In genomic region chr11:84967113-84967512, GRCm38 (mm10) we compare ENCODE assay signal across 12 mouse cellular contexts. TPM values are rescaled to one million over a fixed set of nuclear protein-coding genes. Genes with fewer than 3 reads are reported as not detected.
DNase-seq lines count a peak whose midpoint lies in the region; ATAC-seq and TF ChIP-seq lines count a peak whose summit lies in the region.
"Had no signal": no experiment of that assay in that cellular context is flagged by ENCODE, and none has a peak within 500 bp of the region (broad histone marks: within the 10 kb centered on the region; RNA-seq: fewer than 3 reads in every experiment).

No protein-coding gene starts in this region.

- no peaks in the 10 kb centered on the region for H3K27me3 ChIP-seq in forebrain, embryonic 12.5 days
- H3K27me3 ChIP-seq in forebrain, embryonic 15.5 days, result no peaks in the 10 kb centered on the region
- H3K27me3 ChIP-seq in stomach, embryonic 14.5 days (ENCODE audit: control insufficient read depth, insufficient read depth, low read length), result no peaks in the 10 kb centered on the region
- no peaks in the 10 kb centered on the region for H3K27me3 ChIP-seq in stomach, postnatal 0 days (ENCODE audit: control insufficient read depth, insufficient read depth, low read length)
- H3K27me3 ChIP-seq in midbrain, embryonic 11.5 days (ENCODE audit: control insufficient read depth, insufficient read depth, low read length), result no peaks in the 10 kb centered on the region

- H3K36me3 ChIP-seq in forebrain, embryonic 12.5 days (replicated peaks), result no peaks in the 10 kb centered on the region
- H3K36me3 ChIP-seq in forebrain, embryonic 15.5 days, result no peaks in the 10 kb centered on the region
- no peaks in the 10 kb centered on the region for H3K36me3 ChIP-seq in stomach, embryonic 14.5 days (ENCODE audit: control insufficient read depth, insufficient read depth, low read length)
- no peaks in the 10 kb centered on the region for H3K36me3 ChIP-seq in stomach, postnatal 0 days (ENCODE audit: control insufficient read depth, insufficient read depth, low read length)
- H3K36me3 ChIP-seq in midbrain, embryonic 11.5 days (ENCODE audit: control insufficient read depth, insufficient read depth, low read length), result no peaks in the 10 kb centered on the region

- ATAC-seq in forebrain, embryonic 12.5 days (ENCODE audit: low FRiP score), result peak; percentile 79
- ATAC-seq in forebrain, embryonic 15.5 days (replicated peaks), result no peak
- peak; percentile 46; the same call in 1 of the 2 replicates for ATAC-seq in stomach, embryonic 14.5 days (ENCODE audit: insufficient number of reproducible peaks, insufficient read depth, low FRiP score, low read depth)
- ATAC-seq in stomach, postnatal 0 days (ENCODE audit: low FRiP score, low TSS enrichment), result no peak
- peak; percentile 85 for ATAC-seq in midbrain, embryonic 11.5 days (ENCODE audit: low FRiP score)
- ATAC-seq: inflammation-experienced regulatory T-cells, adult 6 months had no signal

- peaks cover 22% of the 10 kb centered on the region for H3K4me1 ChIP-seq in forebrain, embryonic 12.5 days
- peaks cover 7% of the 10 kb centered on the region; the same call in 1 of the 2 replicates for H3K4me1 ChIP-seq in forebrain, embryonic 15.5 days
- H3K4me1 ChIP-seq in stomach, embryonic 14.5 days (ENCODE audit: control insufficient read depth, insufficient read depth, low read length), result 0 out of 2 replicates have a peak, but pooled peaks cover 3% of the 10 kb centered on the region
- H3K4me1 ChIP-seq in stomach, postnatal 0 days (replicated peaks; ENCODE audit: control insufficient read depth, insufficient read depth), result no peaks in the 10 kb centered on the region
- peaks cover 19% of the 10 kb centered on the region for H3K4me1 ChIP-seq in midbrain, embryonic 11.5 days (ENCODE audit: control insufficient read depth, insufficient read depth, low read length)

- TF ChIP-seq EP300 in stomach, postnatal 0 days (optimal IDR thresholded peaks at IDR 0.05), result no peak

- no peak overlapping the region for H3K9ac ChIP-seq in forebrain, embryonic 12.5 days
- H3K9ac ChIP-seq in forebrain, embryonic 15.5 days (replicated peaks), result no peak overlapping the region
- no peak overlapping the region for H3K9ac ChIP-seq in stomach, embryonic 14.5 days (replicated peaks; ENCODE audit: low read depth, low read length)
- no peak overlapping the region for H3K9ac ChIP-seq in stomach, postnatal 0 days (ENCODE audit: low read length)
- H3K9ac ChIP-seq in midbrain, embryonic 11.5 days (ENCODE audit: low read length), result no peak overlapping the region

- no peak for TF ChIP-seq CTCF in stomach, postnatal 0 days (IDR thresholded peaks at IDR 0.05; ENCODE audit: low read depth)

- 0 out of 2 replicates have a peak overlapping the region, but pooled peaks have one; percentile 56 for H3K27ac ChIP-seq in forebrain, embryonic 12.5 days
- H3K27ac ChIP-seq in forebrain, embryonic 15.5 days (replicated peaks), result no peak overlapping the region
- no peak overlapping the region for H3K27ac ChIP-seq in stomach, embryonic 14.5 days (ENCODE audit: low read length)
- H3K27ac ChIP-seq in stomach, postnatal 0 days (replicated peaks), result no peak overlapping the region
- H3K27ac ChIP-seq in midbrain, embryonic 11.5 days (ENCODE audit: low read depth, low read length), result peak overlapping the region; percentile 51; the same call in 1 of the 2 replicates
- H3K27ac ChIP-seq: macrophage had no signal

- DNase-seq in stomach, postnatal 0 days (ENCODE audit: low spot score), result no peak
- peak; percentile 97 for DNase-seq in midbrain, embryonic 11.5 days (ENCODE audit: low spot score, missing footprints)
- DNase-seq in layer of hippocampus, adult 9-11 months, result no peak
- DNase-seq in urinary bladder, adult 18-20 months (ENCODE audit: low spot score in 2 of 2), result no peak
- DNase-seq in urinary bladder, postnatal 10 days (ENCODE audit: low spot score), result no peak
- DNase-seq: gastrocnemius, postnatal 36 days; layer of hippocampus, postnatal 36 days had no signal

- no peak overlapping the region for H3K4me3 ChIP-seq in forebrain, embryonic 12.5 days (replicated peaks)
- no peak overlapping the region for H3K4me3 ChIP-seq in forebrain, embryonic 15.5 days
- no peak overlapping the region for H3K4me3 ChIP-seq in stomach, embryonic 14.5 days (ENCODE audit: low read depth, low read length)
- no peak overlapping the region for H3K4me3 ChIP-seq in stomach, postnatal 0 days (ENCODE audit: low read depth, low read length)
- no peak overlapping the region for H3K4me3 ChIP-seq in midbrain, embryonic 11.5 days (ENCODE audit: low read depth, low read length)

- 18% methylated on average over 5 of the region's 5 CpGs for WGBS in forebrain, embryonic 12.5 days
- WGBS in forebrain, embryonic 15.5 days, result 8% methylated on average over 5 of the region's 5 CpGs
- 28% methylated on average over 5 of the region's 5 CpGs for WGBS in stomach, embryonic 14.5 days
- WGBS in stomach, postnatal 0 days, result 29% methylated on average over 5 of the region's 5 CpGs
- 12% methylated on average over 5 of the region's 5 CpGs for WGBS in midbrain, embryonic 11.5 days

- no peak overlapping the region for H3K4me2 ChIP-seq in forebrain, embryonic 12.5 days
- H3K4me2 ChIP-seq in forebrain, embryonic 15.5 days (replicated peaks), result no peak overlapping the region
- no peak overlapping the region for H3K4me2 ChIP-seq in stomach, embryonic 14.5 days (replicated peaks; ENCODE audit: low read depth, low read length)
- H3K4me2 ChIP-seq in stomach, postnatal 0 days (replicated peaks; ENCODE audit: low read depth), result no peak overlapping the region
- H3K4me2 ChIP-seq in midbrain, embryonic 11.5 days, result no peak overlapping the region

- H3K9me3 ChIP-seq in forebrain, embryonic 12.5 days, result no peaks in the 10 kb centered on the region
- H3K9me3 ChIP-seq in forebrain, embryonic 15.5 days, result no peaks in the 10 kb centered on the region
- H3K9me3 ChIP-seq in stomach, embryonic 14.5 days (ENCODE audit: control insufficient read depth, low read depth, low read length), result no peaks in the 10 kb centered on the region
- H3K9me3 ChIP-seq in stomach, postnatal 0 days (ENCODE audit: control insufficient read depth, low read length), result no peaks in the 10 kb centered on the region
- no peaks in the 10 kb centered on the region for H3K9me3 ChIP-seq in midbrain, embryonic 11.5 days (ENCODE audit: control insufficient read depth, low read length)

RNA-seq across cellular contexts. Expression of gene Car4, which starts 9.5 kb away (rescaled TPM):
- 1.4 and 1.6 TPM in 2 replicates for polyA plus RNA-seq in forebrain, embryonic 12.5 days (2016; fragmentation: Nextera tagmentation; extraction: Ambion mirVana)
- polyA plus RNA-seq in forebrain, embryonic 15.5 days (2015; fragmentation: Nextera tagmentation; extraction: Ambion mirVana), result 1.9 and 2.7 TPM in 2 replicates
- 0.48 and 0.62 TPM in 2 replicates for polyA plus RNA-seq in stomach, embryonic 14.5 days (2014; fragmentation: Nextera tagmentation; extraction: Ambion mirVana)
- polyA plus RNA-seq in stomach, postnatal 0 days (2015; fragmentation: Nextera tagmentation; extraction: Ambion mirVana), result 1.3 and 1.5 TPM in 2 replicates
- 5.5 and 6.6 TPM in 2 replicates for polyA plus RNA-seq in midbrain, embryonic 11.5 days (2014; fragmentation: Nextera tagmentation; extraction: Ambion mirVana)
- polyA plus RNA-seq: inflammation-experienced regulatory T-cells, adult 6 months; macrophage had no signal

RNA-seq across cellular contexts. Expression of gene Znhit3, which starts 50.9 kb away (rescaled TPM):
- 65.9 and 67.6 TPM in 2 replicates for polyA plus RNA-seq in forebrain, embryonic 12.5 days (2016; fragmentation: Nextera tagmentation; extraction: Ambion mirVana)
- 61.7 and 67.8 TPM in 2 replicates for polyA plus RNA-seq in forebrain, embryonic 15.5 days (2015; fragmentation: Nextera tagmentation; extraction: Ambion mirVana)
- 54.9 and 64.3 TPM in 2 replicates for polyA plus RNA-seq in stomach, embryonic 14.5 days (2014; fragmentation: Nextera tagmentation; extraction: Ambion mirVana)
- polyA plus RNA-seq in stomach, postnatal 0 days (2015; fragmentation: Nextera tagmentation; extraction: Ambion mirVana), result 27.9 and 28.6 TPM in 2 replicates
- polyA plus RNA-seq in midbrain, embryonic 11.5 days (2014; fragmentation: Nextera tagmentation; extraction: Ambion mirVana), result 69.4 and 72.4 TPM in 2 replicates

Comparison
In these comparisons a context has a peak if more than half of its experiments do, and no peak if none do; other contexts are left out.
1. ATAC-seq: peak in forebrain, embryonic 12.5 days (single experiment), stomach, embryonic 14.5 days (single experiment) and midbrain, embryonic 11.5 days (single experiment); none in forebrain, embryonic 15.5 days (single experiment) and stomach, postnatal 0 days (single experiment).
2. H3K27ac ChIP-seq: peak in forebrain, embryonic 12.5 days (single experiment) and midbrain, embryonic 11.5 days (single experiment); none in forebrain, embryonic 15.5 days (single experiment), stomach, embryonic 14.5 days (single experiment) and stomach, postnatal 0 days (single experiment).